Mouse (Mus musculus) heart, adult 2 months (tissue): Measurements from ENCODE around the gene Stxbp1.

Source experiments
- CTCF ChIP-seq: fragments of 200-600 bp; IDR thresholded peaks from 2 replicates; pipeline ENCODE4 v1.8.1; 2022; ENCODE audit warnings: antibody characterized with exemption, mild to moderate bottlenecking, moderate library complexity
- EP300 ChIP-seq: fragments of 200-500 bp; IDR thresholded peaks from 2 replicates; pipeline ENCODE4 v1.6.1; 2011; ENCODE audit warnings: low read depth, low read length, control low read depth; ENCODE audit not compliant: insufficient read depth
- POLR2A ChIP-seq: fragments of 200-500 bp; IDR thresholded peaks from 2 replicates; pipeline ENCODE4 v1.6.1; 2011; ENCODE audit warnings: mild to moderate bottlenecking, low read depth, low read length, control low read depth; ENCODE audit not compliant: insufficient read depth

- TF ChIP-seq CTCF (no peak), POLR2A (no peak), EP300 (no peak)
Measured at GRCm38 (mm10) chr2:32895606-32896106, 48.6 kb upstream of the Stxbp1 start.
